Mouse (Mus musculus): ENCODE measurements at regions not wholly inside any gene's neighbourhood (a gene's known extent, or its start where the extent isn't known, plus 50 kb on each side); places are given as distances from the start of the nearest gene placed in this dataset.
"Not testable (repeated sequence)": the region's sequence is repeated elsewhere in the genome, so short reads cannot be mapped to it uniquely, and the experiment has no call there.

GRCm38 (mm10) chr3:6093931-6094330 is 343.3 kb downstream of the Gm8797 start:
- DNase-seq (ENCODE audit: low spot score) (no peak), ATAC-seq (no peak)
- no peaks in the 10 kb centered on the region for H3K9me3 ChIP-seq (ENCODE audit: low read length)
- no peak overlapping the region for H3K9ac ChIP-seq (replicated peaks; ENCODE audit: low read depth)
- H3K4me2 ChIP-seq (replicated peaks; ENCODE audit: low read depth, low read length) = no peak overlapping the region
- 71% methylated on average over 2 of the region's 2 CpGs for WGBS
- H3K27ac ChIP-seq (ENCODE audit: low read length) = no peak overlapping the region
- H3K27me3 ChIP-seq (replicated peaks; ENCODE audit: insufficient read depth, low read length) = no peaks in the 10 kb centered on the region
- no peaks in the 10 kb centered on the region for H3K4me1 ChIP-seq (ENCODE audit: insufficient read depth, low read depth, low read length)
- no peaks in the 10 kb centered on the region for H3K36me3 ChIP-seq (ENCODE audit: insufficient read depth, low read length)
- no peak for TF ChIP-seq CTCF (IDR thresholded peaks at IDR 0.05)
- no peak for TF ChIP-seq EP300 (IDR thresholded peaks at IDR 0.05)
- no peak overlapping the region for H3K4me3 ChIP-seq (ENCODE audit: low read depth, low read length)

GRCm38 (mm10) chr3:6094410-6094809 is 343.8 kb downstream of the Gm8797 start:
- not testable (repeated sequence) for H3K4me2 ChIP-seq (replicated peaks; ENCODE audit: low read depth, low read length); H3K4me3 ChIP-seq (ENCODE audit: low read depth, low read length); H3K9ac ChIP-seq (replicated peaks; ENCODE audit: low read depth); H3K4me1 ChIP-seq (ENCODE audit: insufficient read depth, low read depth, low read length); ATAC-seq; H3K36me3 ChIP-seq (ENCODE audit: insufficient read depth, low read length); H3K27me3 ChIP-seq (replicated peaks; ENCODE audit: insufficient read depth, low read length); H3K9me3 ChIP-seq (ENCODE audit: low read length); H3K27ac ChIP-seq (ENCODE audit: low read length); DNase-seq (ENCODE audit: low spot score)

- no peak for TF ChIP-seq EP300 (IDR thresholded peaks at IDR 0.05)
- TF ChIP-seq CTCF (IDR thresholded peaks at IDR 0.05) = no peak
These were observed 350.3 kb downstream of the Gm8797 start for GRCm38 (mm10) chr3:6100863-6101262.

GRCm38 (mm10) chr3:6102866-6103265 is 352.3 kb downstream of the Gm8797 start:
- ATAC-seq (no peak), DNase-seq (ENCODE audit: low spot score) (no peak)
- no peaks in the 10 kb centered on the region for H3K9me3 ChIP-seq (ENCODE audit: low read length)
- no peaks in the 10 kb centered on the region for H3K27me3 ChIP-seq (replicated peaks; ENCODE audit: insufficient read depth, low read length)
- TF ChIP-seq EP300 (IDR thresholded peaks at IDR 0.05) (no peak), CTCF (IDR thresholded peaks at IDR 0.05) (no peak)
- H3K27ac ChIP-seq (ENCODE audit: low read length) = no peak overlapping the region
- no peak overlapping the region for H3K4me2 ChIP-seq (replicated peaks; ENCODE audit: low read depth, low read length)
- H3K9ac ChIP-seq (replicated peaks; ENCODE audit: low read depth) = no peak overlapping the region
- H3K4me3 ChIP-seq (ENCODE audit: low read depth, low read length) = no peak overlapping the region
- WGBS = 75% methylated on average over 1 of the region's 1 CpGs
- no peaks in the 10 kb centered on the region for H3K36me3 ChIP-seq (ENCODE audit: insufficient read depth, low read length)
- H3K4me1 ChIP-seq (ENCODE audit: insufficient read depth, low read depth, low read length) = no peaks in the 10 kb centered on the region

More at GRCm38 (mm10) chr3:6100863-6101262, 350.3 kb downstream of the Gm8797 start:
- Histone ChIP-seq H3K27me3 (replicated peaks; ENCODE audit: insufficient read depth, low read length) (no peaks in the 10 kb centered on the region), H3K27ac (ENCODE audit: low read length) (no peak overlapping the region), H3K9ac (replicated peaks; ENCODE audit: low read depth) (no peak overlapping the region), H3K4me1 (ENCODE audit: insufficient read depth, low read depth, low read length) (no peaks in the 10 kb centered on the region), H3K4me3 (ENCODE audit: low read depth, low read length) (no peak overlapping the region), H3K36me3 (ENCODE audit: insufficient read depth, low read length) (no peaks in the 10 kb centered on the region), H3K4me2 (replicated peaks; ENCODE audit: low read depth, low read length) (no peak overlapping the region), H3K9me3 (ENCODE audit: low read length) (no peaks in the 10 kb centered on the region)
- 55% methylated on average over 4 of the region's 4 CpGs for WGBS
- ATAC-seq (no peak), DNase-seq (ENCODE audit: low spot score) (no peak)

DNA sequence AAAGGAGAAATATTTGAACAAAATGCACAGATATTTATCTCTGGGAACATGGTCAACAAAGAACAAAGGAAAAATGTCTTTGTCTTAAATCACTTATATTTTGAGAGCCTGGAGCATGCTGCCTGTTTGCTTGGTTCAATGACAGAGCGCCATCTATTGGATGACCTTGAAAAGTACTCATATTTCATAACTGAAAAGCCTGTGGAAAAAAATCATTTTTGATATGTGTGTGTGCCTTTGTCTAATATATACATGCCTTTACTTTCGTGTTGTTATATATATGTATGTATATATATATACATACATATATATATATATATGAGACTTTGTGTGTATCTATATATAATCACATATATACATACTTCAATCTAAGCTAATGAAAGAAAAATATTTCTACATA is 356.1 kb downstream of the Gm8797 start:
- H3K4me2 ChIP-seq (replicated peaks; ENCODE audit: low read depth, low read length) = no peak overlapping the region
- no peak for TF ChIP-seq EP300 (IDR thresholded peaks at IDR 0.05)
- TF ChIP-seq CTCF (IDR thresholded peaks at IDR 0.05) = peak; percentile 68
- no peaks in the 10 kb centered on the region for H3K27me3 ChIP-seq (replicated peaks; ENCODE audit: insufficient read depth, low read length)
- no peak overlapping the region for H3K4me3 ChIP-seq (ENCODE audit: low read depth, low read length)
- no peak for ATAC-seq
- no peaks in the 10 kb centered on the region for H3K9me3 ChIP-seq (ENCODE audit: low read length)
- 3% methylated on average over 2 of the region's 2 CpGs for WGBS
- H3K36me3 ChIP-seq (ENCODE audit: insufficient read depth, low read length) = no peaks in the 10 kb centered on the region
- peak; percentile 73 for DNase-seq (ENCODE audit: low spot score)
- no peaks in the 10 kb centered on the region for H3K4me1 ChIP-seq (ENCODE audit: insufficient read depth, low read depth, low read length)
- H3K9ac ChIP-seq (replicated peaks; ENCODE audit: low read depth) = no peak overlapping the region
- no peak overlapping the region for H3K27ac ChIP-seq (ENCODE audit: low read length)

GRCm38 (mm10) chr3:6107377-6108155 is 357.0 kb downstream of the Gm8797 start:
- DNase-seq (ENCODE audit: low spot score) (no peak), ATAC-seq (no peak)
- Histone ChIP-seq H3K4me2 (replicated peaks; ENCODE audit: low read depth, low read length) (no peak overlapping the region), H3K27ac (ENCODE audit: low read length) (no peak overlapping the region), H3K27me3 (replicated peaks; ENCODE audit: insufficient read depth, low read length) (no peaks in the 10 kb centered on the region), H3K36me3 (ENCODE audit: insufficient read depth, low read length) (no peaks in the 10 kb centered on the region), H3K9me3 (ENCODE audit: low read length) (no peaks in the 10 kb centered on the region), H3K4me3 (ENCODE audit: low read depth, low read length) (no peak overlapping the region), H3K4me1 (ENCODE audit: insufficient read depth, low read depth, low read length) (no peaks in the 10 kb centered on the region), H3K9ac (replicated peaks; ENCODE audit: low read depth) (no peak overlapping the region)
- no peak for TF ChIP-seq CTCF (IDR thresholded peaks at IDR 0.05)
- no peak for TF ChIP-seq EP300 (IDR thresholded peaks at IDR 0.05)
- 82% methylated on average over 8 of the region's 8 CpGs for WGBS
